Mouse (Mus musculus) T-helper 2 cell (primary cell): ENCODE results near the gene Fgf23.

Experiments
- in situ Hi-C: fragments of 300-600 bp; cut with MboI, MseI; formaldehyde crosslinking; loops from one replicate; pipeline ENCODE4 v1.15.1; 2025; ENCODE audit warnings: high pct_unique_total_duplicates

The Fgf23 gene

GRCm38 (mm10) chr6:127109402-127109930, 36.8 kb downstream of the Fgf23 start, which contains the start of gene Tigar:
Tigar (minus strand) TSS chr6:127109557.
- in situ Hi-C loops, result loop anchor here (10.0 kb wide), 2 partner anchors 155 to 1315 kb away; partner anchors contain the start of gene Itfg2

- in situ Hi-C loops, result no loop called here
These were observed 42.2 kb downstream of the Fgf23 start for GRCm38 (mm10) chr6:127114753-127115456.

GRCm38 (mm10) chr6:127122221-127122806, 49.6 kb downstream of the Fgf23 start:
- in situ Hi-C loops, result no loop called here

GRCm38 (mm10) chr6:127122996-127123395, 50.3 kb downstream of the Fgf23 start:
- in situ Hi-C loops, result no loop called here

- in situ Hi-C loops, result no loop called here
These were observed 50.8 kb downstream of the Fgf23 start for GRCm38 (mm10) chr6:127123506-127123905.

- in situ Hi-C loops, result no loop called here
These were observed 57.0 kb downstream of the Fgf23 start for GRCm38 (mm10) chr6:127129659-127130058.

- in situ Hi-C loops, result no loop called here
These were observed 57.7 kb downstream of the Fgf23 start for GRCm38 (mm10) chr6:127130377-127130776.
